Comparison of ENCODE assay signal across 25 mouse cellular contexts in the genomic region with DNA sequence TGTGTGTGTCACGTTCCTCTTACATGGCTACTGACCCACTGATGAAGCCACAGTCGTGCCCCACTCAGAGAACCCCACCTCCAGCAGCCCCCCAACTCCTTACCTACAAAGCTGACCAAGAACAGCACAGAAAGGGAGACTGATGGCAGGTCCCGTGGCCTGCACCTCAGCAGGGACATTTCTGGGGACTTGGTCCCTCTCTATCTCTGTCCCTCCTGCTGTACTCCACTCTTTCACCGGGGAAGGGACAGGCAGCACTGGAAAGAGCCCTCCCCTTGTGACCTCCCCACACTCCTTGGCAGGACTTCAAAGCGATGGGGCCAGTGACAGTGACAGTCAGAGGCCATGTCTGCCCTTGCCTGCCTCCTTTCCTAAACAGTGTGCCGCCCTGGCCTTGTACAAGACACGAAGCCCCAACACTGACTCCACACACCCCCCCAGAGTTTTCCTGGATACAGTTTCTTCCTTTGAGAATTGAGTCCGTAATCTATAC. TPM values are rescaled to one million over a fixed set of nuclear protein-coding genes. Genes with fewer than 3 reads are reported as not detected.
DNase-seq lines count a peak whose midpoint lies in the region; ATAC-seq and TF ChIP-seq lines count a peak whose summit lies in the region.
"Had no signal": no experiment of that assay in that cellular context is flagged by ENCODE, and none has a peak within 500 bp of the region (broad histone marks: within the 10 kb centered on the region; RNA-seq: fewer than 3 reads in every experiment).

A gene (minus strand): TSS at position 222 of the 493 bp plus-strand sequence.
A gene (minus strand): TSS at position 278 of the 493 bp plus-strand sequence.

- 0 out of 2 replicates have a peak within 1 kb of the TSS, but pooled peaks have one; percentile 24 for H3K9ac ChIP-seq in heart, embryonic 13.5 days
- H3K9ac ChIP-seq in ES-Bruce4 (ENCODE audit: low read depth, poor library complexity, severe bottlenecking): no peak within 1 kb of the TSS
- peak within 1 kb of the TSS; percentile 33; the same call in 1 of the 2 replicates for H3K9ac ChIP-seq in liver, embryonic 13.5 days
- H3K9ac ChIP-seq: embryonic facial prominence, embryonic 12.5 days; forebrain, embryonic 12.5 days; heart, embryonic 15.5 days had no signal

- H3K4me1 ChIP-seq in heart, embryonic 13.5 days: peaks cover 7% of the 10 kb centered on the region; the same call in 1 of the 2 replicates
- peaks cover 9% of the 10 kb centered on the region for H3K4me1 ChIP-seq in ES-Bruce4 (ENCODE audit: control insufficient read depth, insufficient read depth, low read length)
- peaks cover 57% of the 10 kb centered on the region for H3K4me1 ChIP-seq in liver, embryonic 13.5 days (replicated peaks)
- H3K4me1 ChIP-seq: embryonic facial prominence, embryonic 12.5 days; forebrain, embryonic 12.5 days; hindbrain, embryonic 10.5 days had no signal

- H3K36me3 ChIP-seq in heart, embryonic 13.5 days: no peaks in the 10 kb centered on the region
- no peaks in the 10 kb centered on the region for H3K36me3 ChIP-seq in ES-Bruce4 (ENCODE audit: control insufficient read depth, insufficient read depth, low read length, poor library complexity, severe bottlenecking)
- no peaks in the 10 kb centered on the region for H3K36me3 ChIP-seq in liver, embryonic 13.5 days
- H3K36me3 ChIP-seq: embryonic facial prominence, embryonic 12.5 days; forebrain, embryonic 12.5 days; heart, embryonic 15.5 days; hindbrain, embryonic 10.5 days had no signal

- TF ChIP-seq EP300 in ES-Bruce4 (IDR thresholded peaks at IDR 0.05; ENCODE audit: insufficient read depth, low read depth, low read length): no peak

- H3K4me3 ChIP-seq in heart, embryonic 13.5 days: no peak within 1 kb of the TSS
- no peak within 1 kb of the TSS for H3K4me3 ChIP-seq in ES-Bruce4 (ENCODE audit: low read depth, low read length)
- H3K4me3 ChIP-seq in liver, embryonic 13.5 days (replicated peaks): no peak within 1 kb of the TSS
- H3K4me3 ChIP-seq: embryonic facial prominence, embryonic 12.5 days; forebrain, embryonic 12.5 days; heart, embryonic 15.5 days; hindbrain, embryonic 10.5 days; megakaryocyte, embryonic 14.5 days had no signal

- H3K9me3 ChIP-seq in heart, embryonic 13.5 days: no peaks in the 10 kb centered on the region
- H3K9me3 ChIP-seq in ES-Bruce4 (replicated peaks; ENCODE audit: control insufficient read depth, insufficient read depth, low read length, poor library complexity, severe bottlenecking): no peaks in the 10 kb centered on the region
- no peaks in the 10 kb centered on the region for H3K9me3 ChIP-seq in liver, embryonic 13.5 days (replicated peaks)
- H3K9me3 ChIP-seq: embryonic facial prominence, embryonic 12.5 days; forebrain, embryonic 12.5 days; heart, embryonic 15.5 days; hindbrain, embryonic 10.5 days; megakaryocyte, embryonic 14.5 days had no signal

- TF ChIP-seq POLR2A in ES-Bruce4 (IDR thresholded peaks at IDR 0.05; ENCODE audit: insufficient read depth, low read length): no peak

- H3K27me3 ChIP-seq in heart, embryonic 13.5 days (replicated peaks): no peaks in the 10 kb centered on the region
- H3K27me3 ChIP-seq in ES-Bruce4 (ENCODE audit: control insufficient read depth, insufficient read depth, low read length, poor library complexity, severe bottlenecking): no peaks in the 10 kb centered on the region
- no peaks in the 10 kb centered on the region for H3K27me3 ChIP-seq in liver, embryonic 13.5 days
- H3K27me3 ChIP-seq: embryonic facial prominence, embryonic 12.5 days; forebrain, embryonic 12.5 days; heart, embryonic 15.5 days had no signal

- 46% methylated on average over 8 of the region's 8 CpGs for WGBS in heart, embryonic 13.5 days
- WGBS in liver, embryonic 13.5 days (ENCODE audit: insufficient replicate concordance): 51% methylated on average over 8 of the region's 8 CpGs

- H3K27ac ChIP-seq in heart, embryonic 13.5 days (replicated peaks): no peak within 1 kb of the TSS
- peak within 1 kb of the TSS; percentile 59 for H3K27ac ChIP-seq in ES-Bruce4 (ENCODE audit: insufficient read depth, low read length)
- H3K27ac ChIP-seq in liver, embryonic 13.5 days: peak within 1 kb of the TSS; percentile 66
- H3K27ac ChIP-seq: embryonic facial prominence, embryonic 12.5 days; forebrain, embryonic 12.5 days; heart, embryonic 15.5 days; hindbrain, embryonic 10.5 days had no signal

- no peak for ATAC-seq in heart, embryonic 13.5 days (ENCODE audit: extremely low read depth, insufficient number of reproducible peaks, low FRiP score, low TSS enrichment)
- ATAC-seq in liver, embryonic 13.5 days (ENCODE audit: low read depth): peak; percentile 25; the same call in 1 of the 2 replicates
- ATAC-seq in erythroid progenitor cell, adult 5-6 weeks (replicated peaks; ENCODE audit: low FRiP score, poor library complexity, severe bottlenecking): no peak
- ATAC-seq in CD4-positive, CD25-positive, alpha-beta regulatory T cell, adult 4 months: no peak

- no peak within 1 kb of the TSS for H3K4me2 ChIP-seq in heart, embryonic 13.5 days
- H3K4me2 ChIP-seq in liver, embryonic 13.5 days: peak within 1 kb of the TSS; percentile 34
- H3K4me2 ChIP-seq: embryonic facial prominence, embryonic 12.5 days; forebrain, embryonic 12.5 days; heart, embryonic 15.5 days had no signal

- no peak for DNase-seq in heart, postnatal 14 days
- peak; percentile 84 for DNase-seq in adrenal gland, postnatal 10 days
- DNase-seq in liver, embryonic 13.5 days: no peak
- no peak for DNase-seq in cerebellum, postnatal 25 days
- DNase-seq: cerebellum, adult 11 months; left cerebral cortex, postnatal 4 days; lung, adult 2 months; spleen, adult 18-20 months; thymus, adult 2 months had no signal

- TF ChIP-seq CTCF in ES-Bruce4 (IDR thresholded peaks at IDR 0.05; ENCODE audit: low read depth, low read length): no peak

- intact Hi-C loops in heart, postnatal 14 days (cut with DNase I): no loop called here

RNA-seq across cellular contexts. Expression of the first gene that starts in this region (rescaled TPM):
- 2.9 TPM in 1 of 2 replicates, not detected in the other for polyA plus RNA-seq in heart, embryonic 13.5 days (2015; fragmentation: Nextera tagmentation; extraction: Ambion mirVana)
- not detected for total RNA-seq in heart, postnatal 14 days (2021)
- polyA plus RNA-seq in ES-Bruce4 (2011; ENCODE audit: insufficient read depth, insufficient read length, low read depth, missing spikeins): not detected in 2 replicates
- total RNA-seq in adrenal gland, postnatal 10 days (2021): 1 to 10 TPM; 1.3 to 1.5 TPM
- 5.6 and 7.5 TPM in 2 replicates for polyA plus RNA-seq in liver, embryonic 13.5 days (2015; fragmentation: Nextera tagmentation; extraction: Ambion mirVana)
- not detected in 2 replicates for total RNA-seq in erythroid progenitor cell, adult 5-6 weeks (2015; ENCODE audit: low replicate concordance)
- not detected in 2 replicates for total RNA-seq in erythroid progenitor cell, adult 5-6 weeks (2017; ENCODE audit: low replicate concordance)
- not detected for polyA plus RNA-seq in CD4-positive, CD25-positive, alpha-beta regulatory T cell, adult 4 months (2017; shearing (Covaris generic))
- total RNA-seq: common myeloid progenitor, adult 5-6 weeks; gastrocnemius, postnatal 4 days; left cerebral cortex, postnatal 4 days; midbrain, postnatal 0 days had no signal
- polyA plus RNA-seq: brain, embryonic 14.5 days; embryonic facial prominence, embryonic 12.5 days; forebrain, embryonic 12.5 days; hindbrain, embryonic 10.5 days; kidney, embryonic 16.5 days; lung, adult 2 months; midbrain, postnatal 0 days; stomach, embryonic 14.5 days; thymus, adult 2 months; urinary bladder, adult 2 months had no signal

RNA-seq across cellular contexts. Expression of the second gene that starts in this region (rescaled TPM):
- 0.84 and 3.7 TPM in 2 replicates for polyA plus RNA-seq in heart, embryonic 13.5 days (2015; fragmentation: Nextera tagmentation; extraction: Ambion mirVana)
- not detected for total RNA-seq in heart, postnatal 14 days (2021)
- 1.1 TPM in 1 of 2 replicates, not detected in the other for polyA plus RNA-seq in ES-Bruce4 (2011; ENCODE audit: insufficient read depth, insufficient read length, low read depth, missing spikeins)
- 100 to 1,000 TPM; 211 to 416 TPM for total RNA-seq in adrenal gland, postnatal 10 days (2021)
- polyA plus RNA-seq in liver, embryonic 13.5 days (2015; fragmentation: Nextera tagmentation; extraction: Ambion mirVana): 58.3 and 74.0 TPM in 2 replicates
- not detected in 2 replicates for total RNA-seq in erythroid progenitor cell, adult 5-6 weeks (2015; ENCODE audit: low replicate concordance)
- total RNA-seq in erythroid progenitor cell, adult 5-6 weeks (2017; ENCODE audit: low replicate concordance): not detected in 2 replicates
- under 1 TPM in 1 of 2 experiments, not detected in 1; 0.36 TPM for polyA plus RNA-seq in CD4-positive, CD25-positive, alpha-beta regulatory T cell, adult 4 months (2017; shearing (Covaris generic))
- total RNA-seq: common myeloid progenitor, adult 5-6 weeks; left cerebral cortex, postnatal 4 days; midbrain, postnatal 0 days had no signal
- polyA plus RNA-seq: brain, embryonic 14.5 days; embryonic facial prominence, embryonic 12.5 days; forebrain, embryonic 12.5 days; hindbrain, embryonic 10.5 days; midbrain, postnatal 0 days had no signal

Comparison
In these comparisons a context has a peak if more than half of its experiments do, and no peak if none do; other contexts are left out.
1. RNA of the second gene that starts in this region (total RNA-seq): 211 to 416 TPM in adrenal gland, postnatal 10 days; not detected in heart, postnatal 14 days and not detected in erythroid progenitor cell, adult 5-6 weeks; every median in the first group is over 100 times any median in the second.
2. RNA of the second gene that starts in this region (polyA plus RNA-seq): 58.3 to 74.0 TPM in liver, embryonic 13.5 days; 1.1 TPM in ES-Bruce4, 0.84 to 3.7 TPM in heart, embryonic 13.5 days and 0.36 TPM in CD4-positive, CD25-positive, alpha-beta regulatory T cell, adult 4 months; every median in the first group is over 10 times any median in the second.